Mouse (Mus musculus) ES-E14 (cell line): ENCODE measurements around the gene Tsr2.

ENCODE experiments used
- CHD2 ChIP-seq: IDR thresholded peaks from 2 replicates; pipeline ENCODE4 v1.6.1; 2014; ENCODE audit warnings: mild to moderate bottlenecking, low read depth, low read length, inconsistent platforms
- ZNF384 ChIP-seq: IDR thresholded peaks from 2 replicates; pipeline ENCODE4 v1.6.1; 2012; ENCODE audit warnings: low read depth, low read length, inconsistent platforms

- TF ChIP-seq ZNF384 (no peak), CHD2 (no peak)
Measured at GRCm38 (mm10) chrX:151066071-151066666, 30.2 kb downstream of the Tsr2 start.
